Mouse (Mus musculus) limb, embryonic 15.5 days (tissue): ENCODE measurements around the gene Xndc1. TPM values are rescaled to one million over a fixed set of nuclear protein-coding genes. Genes with fewer than 3 reads are reported as not detected.
"Not testable (repeated sequence)": the region's sequence is repeated elsewhere in the genome, so short reads cannot be mapped to it uniquely, and the experiment has no call there.

Source experiments
- ATAC-seq: fragments of 200-750 bp; cut with Nextera tagmentation; 2 replicates; pipeline ENCODE4 v1.8.0; 2017; ENCODE audit warnings: low read depth, moderate TSS enrichment; ENCODE audit not compliant: insufficient number of reproducible peaks, low FRiP score, low TSS enrichment
- H3K27ac ChIP-seq: fragments of 300-500 bp; sonication (generic); 2 replicates; pipeline ENCODE4 v1.5.1; 2015; ENCODE audit warnings: moderate library complexity, mild to moderate bottlenecking, inconsistent platforms
- H3K27me3 ChIP-seq: fragments of 300-500 bp; sonication (generic); 2 replicates; pipeline ENCODE4 v1.6.1; 2015; ENCODE audit warnings: inconsistent platforms
- H3K36me3 ChIP-seq: fragments of 300-500 bp; sonication (generic); 2 replicates; pipeline ENCODE4 v1.6.1; 2015; ENCODE audit warnings: inconsistent platforms
- H3K4me1 ChIP-seq: fragments of 300-500 bp; sonication (generic); 2 replicates; pipeline ENCODE4 v1.6.1; 2015; ENCODE audit warnings: inconsistent platforms
- H3K4me2 ChIP-seq: fragments of 300-500 bp; sonication (generic); 2 replicates; pipeline ENCODE4 v1.6.1; 2015; ENCODE audit warnings: mild to moderate bottlenecking, inconsistent platforms
- H3K4me3 ChIP-seq: fragments of 300-500 bp; sonication (generic); 2 replicates; pipeline ENCODE4 v1.5.1; 2015; ENCODE audit warnings: mild to moderate bottlenecking, inconsistent platforms
- H3K9ac ChIP-seq: fragments of 300-500 bp; sonication (generic); 2 replicates; pipeline ENCODE4 v1.6.1; 2015; ENCODE audit warnings: inconsistent platforms
- H3K9me3 ChIP-seq: fragments of 300-500 bp; sonication (generic); 2 replicates; pipeline ENCODE4 v1.6.1; 2016; ENCODE audit warnings: inconsistent platforms
- WGBS: fragments of 180-500 bp; shearing (Covaris S2); methylation state at CpG from one replicate; pipeline ENCODE4 v1.1.7; 2015; 5-methylcytosine and 5-hydroxymethylcytosine counted together
- polyA plus RNA-seq: library from polyadenylated mRNA; unstranded; fragments of >200 nt; fragmentation: Nextera tagmentation; extraction: Ambion mirVana; gene quantifications from 2 replicates; pipeline ENCODE4 v1.2.1, GENCODE M21; 2015

Xndc1 gene
- polyA plus RNA-seq, 1 experiment from 2014 or later, result 32.3 TPM

DNA sequence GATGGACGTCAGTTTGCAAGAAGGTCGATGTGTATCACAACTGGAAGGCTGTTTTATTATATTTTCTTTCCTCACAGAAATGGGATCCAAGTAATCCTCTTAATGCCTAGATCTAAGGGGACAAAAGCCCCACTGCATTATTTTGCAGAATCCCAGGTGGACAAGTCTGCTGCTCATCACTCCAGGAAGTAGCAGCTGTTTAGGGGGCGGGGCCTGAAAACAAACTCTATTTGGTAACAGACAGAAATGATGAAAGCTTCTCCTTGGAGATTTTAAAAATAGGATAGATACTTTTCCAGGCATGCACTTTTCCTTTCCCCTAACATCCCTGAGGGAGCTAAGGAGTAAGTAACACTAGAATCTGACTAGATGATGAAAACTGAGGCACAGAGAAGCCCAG lies 28.0 kb upstream of the Xndc1 start:
- H3K4me1 ChIP-seq, result no peaks in the 10 kb centered on the region
- ATAC-seq, result no peak
- H3K27ac ChIP-seq, result no peak overlapping the region
- H3K27me3 ChIP-seq, result no peaks in the 10 kb centered on the region
- no peaks in the 10 kb centered on the region for H3K9me3 ChIP-seq
- H3K9ac ChIP-seq, result no peak overlapping the region
- H3K36me3 ChIP-seq, result peaks cover 84% of the 10 kb centered on the region
- WGBS, result 93% methylated on average over 3 of the region's 3 CpGs
- H3K4me3 ChIP-seq, result no peak overlapping the region
- H3K4me2 ChIP-seq, result no peak overlapping the region

DNA sequence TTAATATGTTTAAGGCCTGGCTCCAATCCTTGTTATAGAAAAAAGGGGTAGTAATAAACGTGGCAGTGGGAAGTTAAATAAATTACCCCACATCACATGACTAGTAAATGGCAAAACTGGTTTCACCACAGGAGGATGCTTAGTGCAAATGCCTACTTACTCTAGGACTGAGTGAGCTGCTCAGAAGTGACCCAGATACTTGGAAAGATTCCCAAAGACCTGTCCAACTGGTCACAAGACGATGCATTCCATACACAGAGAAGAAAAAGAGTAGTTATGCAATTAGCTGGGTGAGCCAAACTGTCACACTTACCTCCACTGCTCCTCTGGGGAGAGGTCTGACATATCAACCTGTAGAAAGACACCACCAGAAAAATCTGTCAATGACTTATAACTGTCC lies 23.0 kb upstream of the Xndc1 start:
- H3K36me3 ChIP-seq, result peaks cover 43% of the 10 kb centered on the region
- H3K27me3 ChIP-seq, result no peaks in the 10 kb centered on the region

DNA sequence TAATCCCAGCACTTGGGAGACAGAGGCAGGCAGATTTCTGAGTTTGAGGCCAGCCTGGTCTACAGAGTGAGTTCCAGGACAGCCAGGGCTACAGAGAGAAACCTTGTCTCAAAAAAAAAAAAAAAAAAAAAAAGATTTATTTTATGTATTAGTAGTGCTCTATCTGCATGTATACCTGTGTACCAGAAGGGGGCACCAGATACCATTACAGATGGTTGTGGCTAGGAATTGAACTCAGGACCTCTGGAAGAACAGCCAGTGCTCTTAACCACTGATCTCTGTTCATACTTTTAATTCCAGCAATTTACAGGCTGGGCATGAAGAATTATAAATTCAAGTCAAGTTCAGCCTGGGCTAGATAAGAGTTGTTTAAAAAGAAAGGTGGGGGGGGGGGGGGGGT lies 16.8 kb upstream of the Xndc1 start:
- not testable (repeated sequence) for H3K4me3 ChIP-seq, H3K9me3 ChIP-seq, H3K4me1 ChIP-seq, H3K27me3 ChIP-seq, ATAC-seq, H3K9ac ChIP-seq, H3K4me2 ChIP-seq, H3K27ac ChIP-seq
- H3K36me3 ChIP-seq, result peaks cover 16% of the 10 kb centered on the region

More for the DNA sequence above, 23.0 kb upstream of the Xndc1 start:
- H3K4me1 ChIP-seq, result no peaks in the 10 kb centered on the region
- WGBS, result 66% methylated on average over 2 of the region's 2 CpGs
- H3K4me3 ChIP-seq, result no peak overlapping the region
- ATAC-seq, result no peak
- H3K9me3 ChIP-seq, result no peaks in the 10 kb centered on the region
- no peak overlapping the region for H3K9ac ChIP-seq
- no peak overlapping the region for H3K4me2 ChIP-seq
- no peak overlapping the region for H3K27ac ChIP-seq

DNA sequence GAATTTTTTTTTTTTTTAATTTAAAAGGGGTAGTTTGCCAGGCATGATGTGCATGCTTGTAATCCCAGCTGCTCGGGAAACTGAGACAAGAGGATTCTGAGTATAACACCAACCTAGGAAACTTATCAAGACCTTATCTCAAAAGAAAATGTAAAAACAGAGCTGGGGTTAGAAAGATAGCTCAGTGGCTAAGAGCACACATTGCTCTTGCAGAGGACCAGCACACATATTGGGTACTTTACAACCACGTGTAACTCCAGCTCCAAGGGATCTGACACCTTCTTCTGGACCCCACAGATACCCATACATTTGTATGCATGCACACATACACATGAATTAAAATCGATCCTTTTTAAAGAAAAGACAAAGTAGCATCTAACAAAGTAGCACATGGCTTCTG lies 4.0 kb upstream of the Xndc1 start:
- Histone ChIP-seq H3K4me1 (peaks cover 10% of the 10 kb centered on the region), H3K4me3 (no peak overlapping the region), H3K4me2 (no peak overlapping the region), H3K9ac (no peak overlapping the region), H3K27me3 (no peaks in the 10 kb centered on the region), H3K36me3 (peaks cover 26% of the 10 kb centered on the region; the same call in 1 of the 2 replicates), H3K27ac (no peak overlapping the region), H3K9me3 (no peaks in the 10 kb centered on the region)
- 89% methylated on average over 3 of the region's 3 CpGs for WGBS
- no peak for ATAC-seq

DNA sequence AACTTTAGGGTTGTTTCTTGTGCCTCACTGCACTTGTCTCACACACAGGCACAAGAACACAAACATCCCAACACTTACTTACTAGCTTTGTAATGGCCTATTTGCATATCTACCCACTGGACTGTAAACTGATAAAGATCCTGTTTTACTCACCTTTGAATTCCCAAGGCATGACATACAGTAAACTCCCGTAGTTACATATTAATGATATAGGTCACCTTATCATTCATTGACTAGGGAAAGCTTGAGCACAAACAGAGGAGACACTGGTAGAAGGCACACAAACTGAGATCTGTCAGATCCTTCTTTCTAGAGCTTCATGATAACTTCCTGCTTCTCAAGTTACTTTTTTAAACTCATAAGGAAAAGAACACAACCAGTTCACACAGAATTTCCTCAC lies 3.1 kb upstream of the Xndc1 start:
- whole genome bisulfite sequencing, result 83% methylated on average over 1 of the region's 1 CpGs
- Histone ChIP-seq H3K4me3 (no peak overlapping the region), H3K9ac (no peak overlapping the region), H3K9me3 (no peaks in the 10 kb centered on the region), H3K27me3 (no peaks in the 10 kb centered on the region), H3K4me1 (peaks cover 14% of the 10 kb centered on the region), H3K4me2 (no peak overlapping the region), H3K36me3 (peaks cover 23% of the 10 kb centered on the region; the same call in 1 of the 2 replicates), H3K27ac (no peak overlapping the region)
- ATAC-seq, result no peak

DNA sequence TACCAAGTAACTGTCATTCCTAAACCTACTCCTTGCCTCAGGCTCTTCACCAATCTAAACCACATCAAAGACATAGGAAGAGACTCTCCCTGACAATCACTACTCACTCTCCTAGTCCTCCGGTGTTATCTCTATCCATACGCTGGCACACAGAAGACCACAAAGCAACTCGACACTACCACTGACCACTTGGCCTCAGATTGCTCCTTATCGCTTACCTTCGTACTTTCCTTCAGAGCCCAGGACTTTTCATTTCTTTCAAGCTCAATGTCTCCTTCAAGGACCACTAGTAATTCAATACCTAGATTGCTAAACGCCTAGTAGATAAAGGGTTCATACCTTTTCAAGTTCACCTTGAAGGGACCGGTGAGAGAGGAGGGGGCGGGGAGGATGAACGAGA lies 1.4 kb upstream of the Xndc1 start:
- Histone ChIP-seq H3K27ac (no peak overlapping the region), H3K4me2 (peak overlapping the region; percentile 56), H3K36me3 (peaks cover 19% of the 10 kb centered on the region; the same call in 1 of the 2 replicates), H3K9me3 (no peaks in the 10 kb centered on the region), H3K4me1 (peaks cover 17% of the 10 kb centered on the region), H3K27me3 (no peaks in the 10 kb centered on the region), H3K4me3 (peak overlapping the region; percentile 69), H3K9ac (no peak overlapping the region)
- WGBS, result 79% methylated on average over 9 of the region's 9 CpGs
- ATAC-seq, result no peak

DNA sequence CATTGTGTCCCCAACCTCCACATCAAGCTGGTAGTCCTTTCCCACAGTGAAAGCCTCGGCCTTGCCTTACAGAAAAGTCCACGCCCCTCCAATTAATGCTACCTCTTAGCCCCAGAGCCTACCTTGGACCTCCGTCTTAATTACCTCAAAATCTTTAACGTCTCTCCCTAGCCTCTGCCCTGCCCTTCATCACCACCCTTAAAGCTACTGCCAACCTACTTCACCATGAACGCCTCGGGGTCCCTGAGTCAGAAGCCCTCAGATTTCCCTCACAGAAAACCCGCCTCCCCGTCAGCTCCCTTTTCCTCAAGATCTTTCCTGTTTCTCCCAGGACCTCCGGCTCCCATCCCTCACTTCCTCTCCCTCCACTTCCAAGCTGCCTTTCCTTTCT lies 661 bp upstream of the Xndc1 start:
- 2% methylated on average over 9 of the region's 9 CpGs for WGBS
- peak overlapping the region; percentile 69 for H3K4me3 ChIP-seq
- H3K36me3 ChIP-seq, result peaks cover 14% of the 10 kb centered on the region; the same call in 1 of the 2 replicates
- no peak for ATAC-seq
- peak overlapping the region; percentile 72 for H3K9ac ChIP-seq
- H3K4me1 ChIP-seq, result peaks cover 17% of the 10 kb centered on the region
- H3K27ac ChIP-seq, result peak overlapping the region; percentile 90
- H3K4me2 ChIP-seq, result peak overlapping the region; percentile 56
- no peaks in the 10 kb centered on the region for H3K27me3 ChIP-seq
- no peaks in the 10 kb centered on the region for H3K9me3 ChIP-seq

DNA sequence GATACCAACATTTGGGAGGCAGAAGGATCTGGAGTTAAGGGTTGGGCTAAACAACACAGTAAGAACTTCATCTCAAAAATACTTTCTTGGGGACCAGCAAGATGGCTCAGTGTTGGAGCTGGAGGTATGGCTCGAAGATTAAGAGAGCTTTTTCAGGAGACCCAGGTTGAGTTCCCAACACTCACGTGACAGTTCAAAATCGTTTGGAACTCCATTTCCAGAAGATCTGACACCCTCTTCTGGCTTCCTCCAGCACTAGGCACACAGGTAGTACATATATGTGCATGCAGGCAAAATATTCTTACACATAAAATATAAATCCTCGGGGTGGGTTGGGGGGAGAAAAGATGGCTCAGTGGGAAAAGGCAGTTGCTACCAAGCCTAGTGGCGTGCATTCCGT lies 1.1 kb downstream of the Xndc1 start:
- Histone ChIP-seq H3K9ac (peak overlapping the region; percentile 51; the same call in 1 of the 2 replicates), H3K27ac (peak overlapping the region; percentile 90; the same call in 1 of the 2 replicates)
- whole genome bisulfite sequencing, result 66% methylated on average over 6 of the region's 6 CpGs

DNA sequence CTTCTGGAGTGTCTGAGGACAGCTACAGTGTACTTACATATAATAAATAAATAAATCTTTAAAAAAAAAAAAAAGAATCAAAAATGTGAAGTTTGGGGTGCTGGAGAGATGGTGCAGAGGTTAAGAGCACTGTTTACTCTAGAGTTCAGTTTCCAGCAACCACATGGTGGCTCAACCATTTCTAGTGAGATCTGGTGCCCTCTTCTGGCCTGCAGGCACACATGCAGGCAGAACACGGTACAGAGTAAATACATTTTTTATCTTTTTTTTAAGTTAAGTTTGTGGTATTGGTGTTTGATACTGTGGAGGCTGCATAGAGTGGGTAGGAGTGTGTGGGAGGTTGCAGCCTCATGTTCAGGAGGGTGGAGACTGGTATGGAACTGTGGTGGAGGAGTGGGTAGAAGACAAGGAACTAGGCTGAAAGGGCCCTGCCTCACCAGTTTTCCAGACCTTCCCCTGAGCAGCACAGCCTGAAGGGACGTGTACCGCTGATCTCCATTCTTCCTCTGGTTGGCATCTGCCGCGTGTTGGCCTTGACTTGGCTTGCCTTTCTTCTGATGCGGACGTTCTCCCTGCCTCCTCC lies 11.5 kb downstream of the Xndc1 start:
- peaks cover 85% of the 10 kb centered on the region for H3K36me3 ChIP-seq
- no peak overlapping the region for H3K4me2 ChIP-seq
- no peaks in the 10 kb centered on the region for H3K4me1 ChIP-seq
- no peaks in the 10 kb centered on the region for H3K9me3 ChIP-seq
- H3K27me3 ChIP-seq, result no peaks in the 10 kb centered on the region
- ATAC-seq, result no peak
- no peak overlapping the region for H3K4me3 ChIP-seq
- H3K9ac ChIP-seq, result no peak overlapping the region
- no peak overlapping the region for H3K27ac ChIP-seq
- WGBS, result 78% methylated on average over 7 of the region's 7 CpGs

More for the DNA sequence above, 1.1 kb downstream of the Xndc1 start:
- Histone ChIP-seq H3K9me3 (no peaks in the 10 kb centered on the region), H3K4me3 (peak overlapping the region; percentile 69), H3K4me2 (peak overlapping the region; percentile 56), H3K36me3 (peaks cover 16% of the 10 kb centered on the region), H3K4me1 (peaks cover 17% of the 10 kb centered on the region), H3K27me3 (no peaks in the 10 kb centered on the region)
- no peak for ATAC-seq

DNA sequence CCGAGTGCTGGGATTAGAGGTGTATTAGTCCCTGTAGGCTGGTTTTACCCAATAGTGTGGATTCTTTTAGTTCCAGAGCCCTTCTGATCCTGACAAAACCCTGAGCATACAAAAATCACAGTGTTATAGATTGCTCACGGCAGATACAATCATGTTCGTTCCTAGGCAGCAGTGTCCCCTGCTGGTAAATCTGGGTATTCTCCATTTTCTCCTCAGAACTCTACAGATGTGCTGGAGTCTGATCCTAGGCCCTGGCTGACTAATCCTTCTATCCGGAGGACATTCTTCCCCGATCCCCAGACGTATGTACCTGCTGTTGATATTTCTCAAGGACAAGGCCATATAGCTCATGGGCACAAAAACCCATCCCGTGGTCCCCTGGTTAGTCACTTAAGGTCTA lies 13.2 kb downstream of the Xndc1 start:
- Histone ChIP-seq H3K9me3 (no peaks in the 10 kb centered on the region), H3K4me1 (no peaks in the 10 kb centered on the region), H3K9ac (no peak overlapping the region), H3K36me3 (peaks cover 87% of the 10 kb centered on the region), H3K27me3 (no peaks in the 10 kb centered on the region), H3K27ac (no peak overlapping the region), H3K4me2 (no peak overlapping the region), H3K4me3 (no peak overlapping the region)
- ATAC-seq, result no peak
- WGBS, result 78% methylated on average over 7 of the region's 7 CpGs

DNA sequence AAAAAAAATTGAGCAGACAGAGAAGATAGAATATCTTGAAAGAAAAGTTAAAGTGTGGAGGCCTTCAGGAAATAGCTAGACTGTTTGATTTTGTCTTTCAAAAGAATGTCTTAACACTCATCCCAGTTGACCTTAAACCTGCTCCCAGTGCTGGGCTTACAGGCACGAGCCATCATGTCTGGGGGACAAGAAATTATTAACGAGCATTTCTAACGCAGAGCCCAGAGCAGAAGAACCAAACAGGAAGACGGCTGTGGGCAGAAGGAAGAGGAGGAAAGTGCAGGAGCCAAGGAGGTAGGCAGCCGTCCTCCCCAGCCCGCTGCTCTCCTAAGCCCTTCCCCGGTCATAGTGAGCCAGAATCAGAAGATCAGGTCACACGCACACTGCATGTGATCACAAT lies 15.0 kb downstream of the Xndc1 start:
- Histone ChIP-seq H3K4me1 (no peaks in the 10 kb centered on the region), H3K9ac (no peak overlapping the region), H3K4me2 (no peak overlapping the region), H3K27me3 (no peaks in the 10 kb centered on the region), H3K27ac (no peak overlapping the region), H3K36me3 (peaks cover 90% of the 10 kb centered on the region), H3K4me3 (no peak overlapping the region), H3K9me3 (no peaks in the 10 kb centered on the region)
- ATAC-seq, result no peak
- 83% methylated on average over 8 of the region's 8 CpGs for WGBS

DNA sequence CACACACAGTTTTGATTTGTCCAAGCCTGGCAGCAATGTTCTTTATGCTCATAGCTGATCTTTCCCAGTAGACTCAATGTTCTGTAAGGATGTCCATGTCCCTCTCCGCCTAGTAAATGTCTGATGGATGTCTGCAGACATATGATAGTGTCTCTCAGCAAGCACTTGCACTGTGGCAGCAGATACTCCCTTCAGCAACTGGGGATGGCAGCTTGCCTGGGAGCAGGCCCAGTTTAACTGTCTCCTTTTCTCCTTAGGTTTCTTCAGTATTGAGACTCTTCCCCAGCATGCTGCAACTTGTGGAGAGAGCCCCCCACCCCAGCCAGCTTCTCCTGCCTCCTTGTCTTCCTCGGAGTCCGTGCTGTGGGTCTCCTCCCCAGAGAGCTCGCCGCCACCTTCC lies 16.5 kb downstream of the Xndc1 start:
- no peak overlapping the region for H3K4me2 ChIP-seq
- no peak for ATAC-seq
- no peak overlapping the region for H3K4me3 ChIP-seq
- 94% methylated on average over 5 of the region's 5 CpGs for WGBS
- H3K9me3 ChIP-seq, result no peaks in the 10 kb centered on the region
- H3K36me3 ChIP-seq, result peaks cover 89% of the 10 kb centered on the region
- H3K27me3 ChIP-seq, result no peaks in the 10 kb centered on the region
- no peak overlapping the region for H3K9ac ChIP-seq
- H3K27ac ChIP-seq, result no peak overlapping the region
- no peaks in the 10 kb centered on the region for H3K4me1 ChIP-seq

DNA sequence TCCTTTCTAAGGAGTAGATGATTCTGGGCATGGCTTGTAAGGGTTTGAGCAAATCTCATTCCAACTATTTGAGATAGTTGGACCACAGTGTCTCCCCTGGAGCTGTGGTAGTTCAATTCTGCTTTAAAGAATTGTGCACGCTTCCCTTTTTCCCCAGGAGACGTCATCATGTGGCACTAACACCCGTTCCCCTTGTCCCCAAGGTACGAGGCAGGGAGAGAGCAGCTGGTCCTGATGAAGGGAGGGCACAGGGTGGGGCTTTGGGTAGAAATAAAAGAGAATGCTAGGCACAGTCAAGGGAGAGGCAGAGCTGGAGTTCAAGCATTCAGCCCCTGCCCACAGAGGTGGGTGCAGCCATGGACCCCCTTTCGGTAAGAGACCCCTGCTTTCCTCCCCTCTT lies 17.5 kb downstream of the Xndc1 start, which contains the start of gene Trpc2:
Gene Trpc2, plus strand, starts transcription at position 301 of the 400 bp plus-strand sequence.
- Histone ChIP-seq H3K4me3 (no peak within 1 kb of the TSS), H3K4me2 (no peak within 1 kb of the TSS), H3K27ac (no peak within 1 kb of the TSS), H3K9ac (no peak within 1 kb of the TSS), H3K36me3 (peaks cover 82% of the 10 kb centered on the region), H3K9me3 (no peaks in the 10 kb centered on the region), H3K4me1 (no peaks in the 10 kb centered on the region), H3K27me3 (no peaks in the 10 kb centered on the region)
- no peak for ATAC-seq
- WGBS, result 65% methylated on average over 5 of the region's 5 CpGs
